Mouse (Mus musculus): ENCODE data around the gene Xpo6.

- TF ChIP-seq ZNF384 (IDR thresholded peaks at IDR 0.05; ENCODE audit: low read depth, low read length) (no peak), CHD2 (IDR thresholded peaks at IDR 0.05; ENCODE audit: low read depth, low read length) (no peak)
Observed at GRCm38 (mm10) chr7:126249146-126249545, 48.8 kb upstream of the Xpo6 start.
